Mouse (Mus musculus) CD4-positive naive resting alpha-beta T cell, adult 57 days (primary cell): ENCODE data around the gene Btbd35f26. TPM values are rescaled to one million over a fixed set of nuclear protein-coding genes. Genes with fewer than 3 reads are reported as not detected.

ENCODE experiments used
- total RNA-seq: library from RNA; stranded (reverse); gene quantifications from one replicate; pipeline ENCODE4 v1.2.4, GENCODE M21; 2023

Btbd35f26 gene
- not detected for total RNA-seq

GRCm38 (mm10) chrX:31336154-31336553 is at the start of gene Btbd35f26:
TSS of gene Btbd35f26 (plus strand) at chrX:31336454.

GRCm38 (mm10) chrX:31383818-31384217 is 47.6 kb downstream of the Btbd35f26 start, which contains the start of gene Btbd35f19:
TSS of gene Btbd35f19 (minus strand) at chrX:31383918.

Other genes starting within 250 kb of the Btbd35f26 start
- not detected for gene Btbd35f29, start 218.8 kb upstream of the Btbd35f26 start, total RNA-seq
- gene Spin2f, start 82.6 kb upstream of the Btbd35f26 start, total RNA-seq: not detected
- not detected for gene Btbd35f19, start 47.5 kb downstream of the Btbd35f26 start, total RNA-seq
- gene Gm21883, start 237.8 kb downstream of the Btbd35f26 start, total RNA-seq: not detected